18 mouse cellular contexts compared by ENCODE assay signal in genomic region chr9:119090462-119090861, GRCm38 (mm10).
"Had no signal": no experiment of that assay in that cellular context is flagged by ENCODE, and none has a peak within 500 bp of the region (broad histone marks: within the 10 kb centered on the region; RNA-seq: fewer than 3 reads in every experiment).

No protein-coding gene starts in this region.

- H3K9ac ChIP-seq: lung, embryonic 14.5 days; midbrain, embryonic 12.5 days; neural tube, embryonic 15.5 days had no signal

- H3K4me2 ChIP-seq: lung, embryonic 14.5 days; midbrain, embryonic 12.5 days; neural tube, embryonic 15.5 days had no signal

- H3K9me3 ChIP-seq: midbrain, embryonic 10.5 days; midbrain, embryonic 12.5 days; neural tube, embryonic 13.5 days; neural tube, embryonic 15.5 days had no signal

- H3K4me3 ChIP-seq: midbrain, embryonic 10.5 days; midbrain, embryonic 12.5 days; myocyte; neural tube, embryonic 13.5 days; neural tube, embryonic 15.5 days had no signal

- H3K27ac ChIP-seq: midbrain, embryonic 10.5 days; midbrain, embryonic 12.5 days had no signal

- ATAC-seq: midbrain, embryonic 16.5 days had no signal

- H3K36me3 ChIP-seq: midbrain, embryonic 10.5 days; midbrain, embryonic 12.5 days; neural tube, embryonic 13.5 days; neural tube, embryonic 15.5 days had no signal

- DNase-seq: lung, adult 18-20 months; lung, embryonic 14.5 days; lung, postnatal 10 days; lung, postnatal 4 days; midbrain, embryonic 14.5 days; retina, postnatal 1 day; right cerebral cortex, adult 18-20 months; right cerebral cortex, postnatal 25 days; right cerebral cortex, postnatal 4 days; spleen, adult 18-20 months; thymus, adult 2 months; thymus, postnatal 4 days had no signal
